Mouse (Mus musculus) splenic B cell, adult 2 months (primary cell): ENCODE data around the gene Gm10309.

Experiments
- DNase-seq: peaks from one replicate; pipeline ENCODE4 v3.0.0-alpha.2; 2011; ENCODE audit warnings: low read depth, low spot score
- H3K27me3 ChIP-seq: 2 replicates; pipeline ENCODE4 v1.6.1; 2012; ENCODE audit warnings: mild to moderate bottlenecking, low read length, moderate library complexity, mixed read lengths; ENCODE audit not compliant: control insufficient read depth, poor library complexity, insufficient read depth, severe bottlenecking
- H3K36me3 ChIP-seq: 2 replicates; pipeline ENCODE4 v1.6.1; 2012; ENCODE audit warnings: mild to moderate bottlenecking, low read length, moderate library complexity, mixed read lengths; ENCODE audit not compliant: control insufficient read depth, poor library complexity, insufficient read depth, severe bottlenecking

Gene Gm10309

DNA sequence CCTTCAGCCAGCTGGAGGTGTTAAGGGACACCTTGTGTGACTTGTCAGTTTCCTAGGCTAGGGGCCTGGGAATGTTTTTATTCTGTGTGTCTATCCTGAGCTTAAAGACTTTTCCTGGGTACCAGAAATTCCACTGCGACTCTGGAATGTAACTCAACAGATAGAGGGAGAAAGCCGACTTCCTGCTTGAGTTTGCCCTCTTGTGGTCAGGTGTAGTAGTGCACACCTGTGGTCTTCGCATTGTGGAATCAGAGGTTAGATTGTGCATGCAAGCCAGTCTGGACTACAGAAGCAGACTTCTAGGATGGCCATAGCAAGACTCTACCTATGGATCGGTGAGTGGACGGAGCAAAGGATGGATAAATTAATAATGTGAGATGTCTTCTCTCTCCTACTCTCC, 33.3 kb downstream of the Gm10309 start:
- DNase-seq = peak; percentile 79
- H3K27me3 ChIP-seq = no peaks in the 10 kb centered on the region

DNA sequence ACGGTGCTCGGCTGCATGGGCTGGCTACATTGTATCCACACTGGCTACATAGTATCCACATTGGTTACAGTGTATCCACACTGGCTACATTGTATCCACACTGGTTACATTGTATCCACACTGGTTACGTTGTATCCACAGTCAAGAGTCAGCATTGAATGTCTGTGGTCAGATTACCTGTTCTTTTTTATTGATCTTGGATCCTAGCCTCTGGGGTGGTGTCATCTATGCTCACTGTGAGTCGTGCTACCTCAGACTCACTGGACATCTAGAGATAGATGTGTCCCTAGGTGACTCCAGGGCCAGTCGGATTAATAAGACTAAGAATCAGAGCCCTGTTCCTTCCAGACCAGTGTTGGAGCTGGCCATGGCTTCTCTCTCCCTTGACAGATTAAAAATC, 34.9 kb downstream of the Gm10309 start:
- no peak for DNase-seq
- H3K36me3 ChIP-seq = no peaks in the 10 kb centered on the region
- no peaks in the 10 kb centered on the region for H3K27me3 ChIP-seq

More for the DNA sequence above, 33.3 kb downstream of the Gm10309 start:
- H3K36me3 ChIP-seq = peaks cover under 1% of the 10 kb centered on the region; the same call in 1 of the 2 replicates

DNA sequence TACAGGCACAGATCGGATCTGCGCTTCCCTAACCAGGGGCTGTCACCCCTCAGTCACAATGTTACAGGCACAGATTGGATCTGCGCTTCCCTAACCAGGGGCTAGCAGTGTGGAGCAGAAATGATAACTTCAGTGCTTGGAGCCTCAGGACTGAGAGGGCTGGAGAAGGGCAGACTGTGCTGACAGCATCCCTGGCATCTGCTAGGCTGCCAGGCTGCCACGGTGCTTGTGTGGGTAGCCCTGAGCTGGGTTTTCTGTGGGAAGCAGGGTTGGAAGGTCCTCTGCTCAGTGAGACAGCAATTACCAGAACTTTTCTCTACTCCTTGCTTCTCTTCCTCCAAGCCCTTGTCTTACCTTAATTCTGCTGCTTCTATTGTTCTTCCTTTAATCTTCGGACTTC, 37.1 kb downstream of the Gm10309 start:
- no peaks in the 10 kb centered on the region for H3K36me3 ChIP-seq
- no peaks in the 10 kb centered on the region for H3K27me3 ChIP-seq
- no peak for DNase-seq

DNA sequence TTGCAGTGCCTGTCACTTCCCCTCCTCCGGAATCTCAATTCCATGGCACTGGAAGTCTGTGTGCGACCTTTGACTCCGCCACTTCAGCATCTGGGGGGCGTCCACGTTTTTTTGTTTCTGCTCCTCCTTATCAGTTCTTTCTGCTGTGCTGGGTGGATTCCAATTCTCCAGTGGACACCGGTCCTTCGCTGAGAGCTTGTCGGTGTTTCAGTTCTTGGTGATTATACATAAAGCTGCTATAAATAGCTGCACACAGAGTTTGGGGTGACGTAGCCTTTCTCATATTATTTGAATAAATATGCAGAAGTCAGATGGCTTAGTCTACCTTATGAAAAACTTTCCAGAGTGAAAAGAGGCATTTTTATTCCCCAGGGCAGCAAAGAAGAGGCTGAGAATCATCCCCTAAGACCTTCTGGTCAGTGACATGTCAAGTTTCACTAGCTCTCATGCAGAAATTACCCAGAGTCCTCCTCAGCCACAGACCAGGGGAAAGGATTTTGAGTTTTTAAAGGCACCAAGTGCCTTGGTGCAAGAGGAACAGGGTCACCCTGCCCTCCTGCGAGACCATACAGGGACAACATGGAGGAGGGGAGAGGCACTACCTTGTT, 37.6 kb downstream of the Gm10309 start:
- Histone ChIP-seq H3K27me3 (no peaks in the 10 kb centered on the region), H3K36me3 (no peaks in the 10 kb centered on the region)
- DNase-seq = peak; percentile 89

DNA sequence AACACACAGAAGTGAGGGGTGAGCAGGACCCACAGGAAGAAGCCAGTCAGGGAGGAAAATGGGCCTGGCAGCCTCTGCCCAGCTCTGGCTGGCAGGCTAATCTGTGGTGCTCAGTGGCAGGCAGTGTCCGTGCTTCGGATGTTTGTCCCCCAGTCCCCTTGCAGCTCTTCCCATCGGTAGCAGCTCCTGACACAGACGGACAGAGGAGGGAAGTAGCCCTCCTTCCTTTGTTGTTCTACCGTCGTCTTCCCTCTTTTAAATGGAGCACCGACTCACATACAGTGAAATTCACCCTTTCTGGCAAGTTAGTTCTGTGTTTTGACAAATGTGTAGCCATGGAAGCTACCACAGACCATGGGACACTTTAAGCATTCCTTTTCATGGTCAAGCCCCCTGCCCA, 38.2 kb downstream of the Gm10309 start:
- no peaks in the 10 kb centered on the region for H3K27me3 ChIP-seq
- no peak for DNase-seq
- no peaks in the 10 kb centered on the region for H3K36me3 ChIP-seq

DNA sequence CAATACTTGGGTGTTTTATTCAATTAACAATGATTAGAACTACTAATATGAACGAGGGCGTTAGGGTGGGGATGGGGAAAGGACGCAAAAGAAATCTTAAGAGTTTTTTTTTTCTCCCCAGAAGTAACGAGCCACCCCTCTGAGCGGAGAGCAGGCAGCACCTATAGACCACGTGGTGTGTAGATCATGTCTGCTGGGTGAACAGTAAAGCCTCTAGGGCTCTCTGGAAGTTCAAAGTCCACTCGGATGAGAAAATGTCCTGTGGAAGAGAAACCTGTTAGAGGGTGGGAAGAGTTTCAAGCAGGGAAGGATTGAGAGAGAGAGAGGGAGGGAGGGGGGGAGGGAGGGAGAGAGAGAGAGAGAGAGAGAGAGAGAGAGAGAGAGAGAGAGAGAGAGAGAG, 38.6 kb downstream of the Gm10309 start:
- no peaks in the 10 kb centered on the region for H3K27me3 ChIP-seq
- no peaks in the 10 kb centered on the region for H3K36me3 ChIP-seq

DNA sequence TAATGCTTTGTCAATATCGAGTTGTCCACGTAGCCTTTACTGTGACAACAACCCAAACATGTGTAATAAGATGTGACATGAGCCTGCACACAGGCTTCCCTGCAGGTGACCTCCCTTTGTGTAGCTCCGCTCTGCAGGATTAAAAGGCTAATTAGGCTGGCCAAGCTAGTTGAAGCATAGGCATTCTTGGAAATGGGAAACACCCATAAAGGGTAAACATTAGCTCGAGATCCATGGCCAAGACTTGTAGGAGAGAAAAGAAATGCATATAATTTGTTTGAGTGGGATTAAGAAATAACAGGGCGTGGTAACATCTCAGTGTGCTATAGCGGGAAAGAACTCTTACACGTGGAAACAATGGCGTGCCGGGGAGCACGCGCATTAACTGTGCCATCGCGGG, 39.2 kb downstream of the Gm10309 start:
- H3K27me3 ChIP-seq = no peaks in the 10 kb centered on the region
- H3K36me3 ChIP-seq = no peaks in the 10 kb centered on the region
- no peak for DNase-seq

More for the DNA sequence above, 38.6 kb downstream of the Gm10309 start:
- DNase-seq = no peak

DNA sequence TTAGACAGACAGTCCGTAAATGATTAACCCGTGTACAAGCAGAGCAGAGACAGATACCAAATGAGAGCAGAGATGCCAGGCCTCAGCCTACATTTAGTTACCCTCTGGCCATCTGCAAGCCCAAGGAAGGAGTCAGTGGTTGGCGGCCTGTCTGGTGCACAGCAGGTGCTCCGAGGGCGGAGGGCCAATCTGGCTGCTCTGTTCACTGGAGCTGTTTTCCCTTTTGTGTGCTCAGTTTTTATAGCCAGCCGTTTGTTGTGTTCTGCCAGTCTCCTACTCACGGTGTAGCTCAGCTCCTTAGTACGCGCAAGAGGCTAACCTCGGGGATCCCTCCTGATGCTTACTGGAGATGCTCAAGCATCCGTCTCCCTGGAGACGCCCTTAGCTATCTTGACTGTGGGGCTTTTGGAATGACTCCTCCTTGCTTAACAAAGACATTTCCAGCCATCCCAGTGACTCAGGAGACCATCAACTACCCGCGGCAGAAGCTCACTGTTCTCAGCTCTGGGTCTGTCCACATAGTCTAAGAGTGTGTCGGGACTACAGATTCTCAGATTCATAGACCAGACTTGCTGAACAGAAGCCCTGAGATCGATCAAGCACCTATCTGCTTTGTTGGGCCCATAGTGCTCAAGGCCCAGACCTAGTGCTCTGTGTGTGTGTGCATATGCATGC, 40.2 kb downstream of the Gm10309 start:
- no peaks in the 10 kb centered on the region for H3K36me3 ChIP-seq
- no peaks in the 10 kb centered on the region for H3K27me3 ChIP-seq
- DNase-seq = no peak

DNA sequence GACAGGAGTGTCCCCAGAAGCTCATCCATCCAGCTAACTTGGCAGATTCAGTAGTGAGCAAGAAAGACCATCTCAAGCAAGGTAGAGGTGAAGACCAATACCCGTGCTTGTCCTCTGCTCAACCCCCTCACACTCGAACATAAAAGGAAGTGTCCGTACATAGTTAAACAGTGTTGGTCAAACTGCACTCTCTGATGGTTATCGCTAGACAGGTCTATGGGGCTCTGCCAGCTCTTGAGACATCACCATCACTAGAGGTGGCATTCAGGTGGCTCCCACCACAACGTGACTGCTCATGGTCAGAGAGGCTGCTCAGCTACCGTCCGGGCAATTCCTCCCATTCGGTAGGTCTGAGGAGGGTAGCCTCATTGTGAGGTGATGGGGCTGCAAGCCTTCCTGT, 40.8 kb downstream of the Gm10309 start:
- Histone ChIP-seq H3K36me3 (no peaks in the 10 kb centered on the region), H3K27me3 (no peaks in the 10 kb centered on the region)
- DNase-seq = no peak

DNA sequence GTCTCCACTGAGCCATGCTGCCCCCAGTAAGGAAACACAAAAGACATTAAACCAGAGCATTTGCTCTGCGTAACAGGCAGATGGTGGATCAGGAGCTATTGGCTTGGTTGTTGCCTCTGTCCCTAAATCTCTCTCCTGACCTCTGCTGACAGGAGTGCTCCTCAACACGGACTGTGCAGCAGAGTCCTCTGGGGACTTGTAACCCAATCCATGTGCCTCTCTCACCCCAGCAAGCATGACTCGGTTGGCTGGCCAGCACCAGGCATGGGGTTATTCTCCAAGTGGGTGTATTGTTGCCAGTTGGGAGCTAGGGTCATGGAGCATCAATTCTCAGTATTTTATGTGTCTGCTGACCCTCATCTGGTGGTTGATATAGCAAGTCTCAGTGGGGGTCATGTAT, 41.7 kb downstream of the Gm10309 start:
- Histone ChIP-seq H3K36me3 (no peaks in the 10 kb centered on the region), H3K27me3 (no peaks in the 10 kb centered on the region)
- no peak for DNase-seq

DNA sequence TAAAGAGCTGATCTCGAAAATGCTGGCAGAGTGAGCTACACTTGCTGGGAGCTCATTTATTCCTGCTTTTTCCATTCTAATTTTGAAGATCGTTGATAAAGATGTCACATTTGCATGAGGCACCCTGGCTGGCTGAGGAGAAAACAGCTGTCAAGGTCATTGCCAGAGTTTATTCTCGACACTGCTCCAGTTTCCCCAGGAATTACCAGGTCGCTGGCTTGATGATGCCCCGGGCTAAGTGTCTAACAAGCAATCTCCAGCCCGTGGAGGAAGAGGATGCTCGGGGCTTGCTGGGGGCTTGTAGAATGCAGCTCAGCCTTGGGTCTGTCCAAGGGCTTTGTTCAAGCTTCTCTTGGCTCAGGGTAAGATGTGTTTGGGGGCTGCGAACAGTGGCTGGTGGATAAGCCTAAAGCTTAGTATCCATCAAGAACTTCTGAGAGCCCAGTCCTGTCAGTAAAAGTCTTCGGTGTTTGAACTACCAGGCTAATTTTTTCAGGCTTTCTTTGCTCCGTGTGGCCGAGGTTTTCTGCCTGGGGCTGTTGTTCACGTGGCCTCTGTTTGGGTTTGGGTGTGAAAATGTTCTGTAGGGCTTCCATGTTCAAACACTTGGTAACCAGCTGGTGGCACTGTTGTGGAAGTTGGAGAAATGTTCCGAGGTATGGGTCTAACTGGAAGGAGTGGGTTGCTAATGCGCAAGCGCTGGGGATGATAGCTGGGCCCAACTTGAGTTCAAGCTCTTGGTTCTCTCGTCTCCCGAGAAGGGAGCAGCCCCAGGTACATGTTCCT, 44.2 kb downstream of the Gm10309 start:
- Histone ChIP-seq H3K36me3 (no peaks in the 10 kb centered on the region), H3K27me3 (no peaks in the 10 kb centered on the region)
- no peak for DNase-seq

DNA sequence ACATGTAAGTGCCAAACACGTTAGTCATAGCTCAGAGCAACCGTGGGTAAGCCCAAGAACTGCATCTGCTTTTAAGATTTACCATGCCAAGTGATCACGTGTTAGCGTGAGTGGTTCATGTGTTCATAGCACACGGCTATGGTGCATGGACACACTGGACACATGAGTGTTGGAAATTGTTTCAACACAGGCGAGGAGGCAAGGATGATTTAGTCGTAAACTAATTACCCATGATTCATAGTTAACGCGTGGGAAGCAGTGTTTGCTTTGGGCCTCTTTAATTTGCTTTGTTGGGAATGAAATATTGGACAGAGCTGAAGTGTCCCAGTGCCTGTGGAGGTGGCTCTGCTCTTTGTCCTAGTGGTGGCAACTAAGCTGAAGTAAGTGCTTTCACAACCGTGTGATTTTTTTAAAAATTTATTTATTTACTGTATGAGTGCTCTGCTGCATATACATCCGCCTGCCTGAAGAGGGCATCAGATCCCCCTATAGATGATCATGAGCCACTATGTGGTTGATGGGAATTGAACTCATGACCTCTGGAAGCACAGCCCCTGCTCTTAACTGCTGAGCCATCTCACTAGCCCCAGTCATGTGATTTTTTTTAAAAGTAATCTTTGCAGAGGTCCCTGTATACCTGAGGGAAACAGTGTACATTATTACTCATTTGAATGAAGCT, 46.6 kb downstream of the Gm10309 start:
- Histone ChIP-seq H3K27me3 (no peaks in the 10 kb centered on the region), H3K36me3 (no peaks in the 10 kb centered on the region)
- peak; percentile 56 for DNase-seq

DNA sequence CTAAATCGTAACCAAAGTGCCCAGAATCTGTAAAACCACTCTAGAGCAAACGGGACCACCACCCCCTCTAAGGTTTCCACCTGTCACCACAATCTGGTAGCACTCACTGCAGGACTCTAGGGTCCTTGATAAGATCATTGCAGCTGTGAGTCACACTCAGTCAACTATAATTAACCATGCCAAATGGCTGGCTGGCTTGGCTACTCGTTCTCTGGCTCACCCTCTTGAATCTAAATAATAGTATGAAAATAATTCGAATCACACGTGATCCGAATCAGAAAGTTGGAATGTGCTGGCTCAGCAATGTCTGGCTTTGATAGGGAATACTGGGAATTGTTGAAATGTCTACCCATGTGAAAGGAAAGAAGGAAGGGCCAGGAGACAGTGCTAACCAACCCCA, 48.5 kb downstream of the Gm10309 start:
- no peaks in the 10 kb centered on the region for H3K36me3 ChIP-seq
- no peaks in the 10 kb centered on the region for H3K27me3 ChIP-seq
- no peak for DNase-seq

DNA sequence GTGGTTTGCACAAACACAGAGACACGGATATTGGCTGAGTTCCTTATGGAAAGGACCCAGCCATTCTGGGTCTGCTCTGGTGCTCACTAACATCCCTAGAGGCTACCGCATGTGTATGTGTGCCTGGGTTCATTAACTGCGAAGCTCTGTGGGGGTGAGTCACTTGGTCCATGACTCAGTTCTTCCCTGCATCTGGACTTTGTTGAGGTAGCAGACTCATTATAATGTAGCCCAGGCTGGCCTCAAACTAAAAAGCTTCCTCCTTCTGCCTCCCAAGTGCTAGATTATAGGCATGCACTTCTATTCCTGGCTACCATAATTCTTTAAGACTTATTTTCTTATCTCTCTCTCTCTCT, 50.7 kb downstream of the Gm10309 start:
- Histone ChIP-seq H3K36me3 (no peaks in the 10 kb centered on the region), H3K27me3 (no peaks in the 10 kb centered on the region)
- no peak for DNase-seq
